Mouse (Mus musculus) frontal cortex, postnatal 10 days (tissue): Measurements from ENCODE around the gene Gpr37l1.
A peak's percentile ranks its signal among the peaks of the same experiment; 100 is the strongest.

Source experiments
- DNase-seq, 2 experiments: peaks; one replicate each; pipeline ENCODE4 v3.0.0; 2022; ENCODE audit warnings: low spot score in 2 of 2, mixed read lengths in 1 of 2

Gene Gpr37l1

GRCm38 (mm10) chr1:135181880-135182623, 14.6 kb upstream of the Gpr37l1 start:
- no peak for DNase-seq

GRCm38 (mm10) chr1:135181275-135181674, 13.8 kb upstream of the Gpr37l1 start:
- no peak for DNase-seq

GRCm38 (mm10) chr1:135180830-135181229, 13.3 kb upstream of the Gpr37l1 start:
- DNase-seq: no peak

- no peak for DNase-seq
These were observed 11.4 kb upstream of the Gpr37l1 start for GRCm38 (mm10) chr1:135178863-135179262.

GRCm38 (mm10) chr1:135177724-135178123, 10.2 kb upstream of the Gpr37l1 start:
- no peak for DNase-seq

- DNase-seq: no peak
These were observed 7.7 kb upstream of the Gpr37l1 start for GRCm38 (mm10) chr1:135175176-135175575.

GRCm38 (mm10) chr1:135173311-135173710, 5.8 kb upstream of the Gpr37l1 start:
- no peak for DNase-seq

- DNase-seq: peak in 1 of 2 experiments; percentile 54
These were observed 4.5 kb upstream of the Gpr37l1 start for GRCm38 (mm10) chr1:135171984-135172383.

- DNase-seq: no peak
These were observed 3.7 kb upstream of the Gpr37l1 start for GRCm38 (mm10) chr1:135171202-135171601.

- DNase-seq: no peak
These were observed 2.8 kb upstream of the Gpr37l1 start for GRCm38 (mm10) chr1:135170299-135170698.

- DNase-seq: no peak
These were observed 2.2 kb upstream of the Gpr37l1 start for GRCm38 (mm10) chr1:135169556-135170224.

- no peak for DNase-seq
These were observed 1.1 kb upstream of the Gpr37l1 start for GRCm38 (mm10) chr1:135168453-135169200.

GRCm38 (mm10) chr1:135162720-135163119, 4.8 kb downstream of the Gpr37l1 start:
- peak; percentile 66 to 80 for DNase-seq

- no peak for DNase-seq
These were observed 7.0 kb downstream of the Gpr37l1 start for GRCm38 (mm10) chr1:135160411-135161050.

- DNase-seq: no peak
These were observed 7.8 kb downstream of the Gpr37l1 start for GRCm38 (mm10) chr1:135159556-135160123.

- peak; percentile 61 to 85 for DNase-seq
These were observed 8.4 kb downstream of the Gpr37l1 start for GRCm38 (mm10) chr1:135159074-135159473.

- peak; percentile 69 to 77 for DNase-seq
These were observed 8.8 kb downstream of the Gpr37l1 start for GRCm38 (mm10) chr1:135158633-135159032.

GRCm38 (mm10) chr1:135156300-135156699, 11.2 kb downstream of the Gpr37l1 start:
- DNase-seq: no peak

GRCm38 (mm10) chr1:135154411-135154959, 13.0 kb downstream of the Gpr37l1 start:
- peak; percentile 72 to 79 for DNase-seq

- no peak for DNase-seq
These were observed 13.5 kb downstream of the Gpr37l1 start for GRCm38 (mm10) chr1:135154011-135154410.

GRCm38 (mm10) chr1:135148996-135149395, 18.5 kb downstream of the Gpr37l1 start:
- no peak for DNase-seq
